Mouse (Mus musculus) limb, embryonic 10.5 days (tissue): ENCODE measurements around the gene Gsdma. TPM values are rescaled to one million over a fixed set of nuclear protein-coding genes. Genes with fewer than 3 reads are reported as not detected.

ENCODE experiments used
- DNase-seq: peaks from one replicate; pipeline ENCODE4 v3.0.0-alpha.2; 2017; ENCODE audit warnings: low spot score
- H3K27ac ChIP-seq: fragments of 300-500 bp; sonication (generic); 2 replicates; pipeline ENCODE4 v1.5.1; 2016; ENCODE audit warnings: mild to moderate bottlenecking
- H3K27me3 ChIP-seq: fragments of 300-500 bp; sonication (generic); 2 replicates; pipeline ENCODE4 v1.6.1; 2016; ENCODE audit warnings: low read depth, mild to moderate bottlenecking; ENCODE audit not compliant: poor library complexity, severe bottlenecking
- H3K36me3 ChIP-seq: fragments of 300-500 bp; sonication (generic); 2 replicates; pipeline ENCODE4 v1.6.1; 2016; ENCODE audit warnings: mild to moderate bottlenecking, moderate library complexity
- H3K4me1 ChIP-seq: fragments of 300-500 bp; sonication (generic); 2 replicates; pipeline ENCODE4 v1.6.1; 2016
- H3K4me3 ChIP-seq: fragments of 300-500 bp; sonication (generic); 2 replicates; pipeline ENCODE4 v1.5.1; 2016; ENCODE audit warnings: mild to moderate bottlenecking, moderate library complexity
- H3K9me3 ChIP-seq: fragments of 300-500 bp; sonication (generic); replicated peaks from 2 replicates; pipeline ENCODE4 v1.6.1; 2016; ENCODE audit warnings: mild to moderate bottlenecking
- WGBS: fragments of 180-500 bp; shearing (Covaris S2); methylation state at CpG from one replicate; pipeline ENCODE4 v1.1.7; 2016; 5-methylcytosine and 5-hydroxymethylcytosine counted together
- polyA plus RNA-seq: library from polyadenylated mRNA; unstranded; fragments of >200 nt; fragmentation: Nextera tagmentation; extraction: Ambion mirVana; gene quantifications from 2 replicates; pipeline ENCODE4 v1.2.1, GENCODE M21; 2016

The Gsdma gene
- polyA plus RNA-seq, 1 experiment from 2014 or later, result 0.05 TPM

DNA sequence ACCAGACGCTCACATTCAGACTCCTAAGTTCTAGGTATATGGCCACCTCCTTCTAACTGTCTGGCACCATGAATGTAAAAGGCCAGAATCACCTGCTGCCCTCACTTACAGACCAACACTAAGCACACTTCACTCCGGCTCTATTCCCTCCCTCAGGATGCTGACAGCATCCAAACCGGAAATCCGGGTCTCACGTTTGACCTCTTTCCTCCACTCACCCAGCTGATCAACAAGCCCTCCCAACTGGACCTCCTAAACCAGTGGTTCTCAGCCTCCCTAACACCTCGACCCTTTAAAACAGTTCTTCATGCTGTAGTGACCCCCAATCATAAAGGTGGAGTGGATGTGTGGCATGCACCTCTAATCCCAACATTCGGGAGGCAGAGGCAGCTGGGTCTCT, 58.9 kb downstream of the Gsdma start:
- no peak overlapping the region for H3K27ac ChIP-seq
- DNase-seq, result no peak
- WGBS, result 87% methylated on average over 7 of the region's 7 CpGs
- H3K36me3 ChIP-seq, result peaks cover 59% of the 10 kb centered on the region
- no peaks in the 10 kb centered on the region for H3K9me3 ChIP-seq
- H3K4me3 ChIP-seq, result no peak overlapping the region
- H3K4me1 ChIP-seq, result peaks cover 23% of the 10 kb centered on the region
- H3K27me3 ChIP-seq, result no peaks in the 10 kb centered on the region

- Histone ChIP-seq H3K4me3 (no peak overlapping the region), H3K4me1 (peaks cover 19% of the 10 kb centered on the region), H3K36me3 (peaks cover 44% of the 10 kb centered on the region), H3K9me3 (no peaks in the 10 kb centered on the region), H3K27me3 (no peaks in the 10 kb centered on the region), H3K27ac (no peak overlapping the region)
- 94% methylated on average over 15 of the region's 15 CpGs for WGBS
- DNase-seq, result no peak
Observed at GRCm38 (mm10) chr11:98725926-98726506, 61.9 kb downstream of the Gsdma start.

Other genes starting within 250 kb of the Gsdma start
- 76.8 and 81.3 TPM in 2 replicates for gene Mien1, start 225.4 kb upstream of the Gsdma start, polyA plus RNA-seq
- 6.4 and 9.5 TPM in 2 replicates for gene Grb7, start 218.0 kb upstream of the Gsdma start, polyA plus RNA-seq
- not detected in 2 replicates for gene Ikzf3, start 118.3 kb upstream of the Gsdma start, polyA plus RNA-seq
- 0.14 TPM in 1 of 2 replicates, not detected in the other for gene Zpbp2, start 113.3 kb upstream of the Gsdma start, polyA plus RNA-seq
- 46.9 and 55.0 TPM in 2 replicates for gene Ormdl3, start 77.0 kb upstream of the Gsdma start, polyA plus RNA-seq
- gene Lrrc3c, start 66.1 kb upstream of the Gsdma start, polyA plus RNA-seq, result not detected in 2 replicates
- gene Gm12355, start 38.7 kb upstream of the Gsdma start, polyA plus RNA-seq, result 1.3 and 1.8 TPM in 2 replicates
- gene Gsdma3, start 38.0 kb upstream of the Gsdma start, polyA plus RNA-seq, result not detected in 2 replicates
- gene Gsdma2, start 17.6 kb upstream of the Gsdma start, polyA plus RNA-seq, result not detected in 2 replicates
- 284 and 303 TPM in 2 replicates for gene Psmd3, start 18.2 kb downstream of the Gsdma start, polyA plus RNA-seq
- not detected in 2 replicates for gene Csf3, start 36.9 kb downstream of the Gsdma start, polyA plus RNA-seq
- 77.3 and 82.6 TPM in 2 replicates for gene Med24, start 65.1 kb downstream of the Gsdma start, polyA plus RNA-seq
- 6.3 and 11.6 TPM in 2 replicates for gene Thra, start 76.3 kb downstream of the Gsdma start, polyA plus RNA-seq
- 1.2 and 1.5 TPM in 2 replicates for gene Nr1d1, start 111.0 kb downstream of the Gsdma start, polyA plus RNA-seq
- gene Msl1, start 131.2 kb downstream of the Gsdma start, polyA plus RNA-seq, result 22.8 and 25.0 TPM in 2 replicates
- 46.7 and 51.9 TPM in 2 replicates for gene Casc3, start 140.6 kb downstream of the Gsdma start, polyA plus RNA-seq
- gene Rapgefl1, start 172.4 kb downstream of the Gsdma start, polyA plus RNA-seq, result 1.4 and 1.9 TPM in 2 replicates
- 5.4 and 6.2 TPM in 2 replicates for gene Wipf2, start 199.3 kb downstream of the Gsdma start, polyA plus RNA-seq
- gene Cdc6, start 243.4 kb downstream of the Gsdma start, polyA plus RNA-seq, result 69.9 and 79.5 TPM in 2 replicates